Mouse (Mus musculus) ES-E14 (cell line): ENCODE results near the gene Nfkbil1.

ENCODE experiments used
- CHD2 ChIP-seq: IDR thresholded peaks from 2 replicates; pipeline ENCODE4 v1.6.1; 2014; ENCODE audit warnings: mild to moderate bottlenecking, low read depth, low read length, inconsistent platforms
- MAFK ChIP-seq: IDR thresholded peaks from 2 replicates; pipeline ENCODE4 v1.6.1; 2014; ENCODE audit warnings: mild to moderate bottlenecking, low read depth, low read length, inconsistent platforms; ENCODE audit not compliant: insufficient read depth
- ZNF384 ChIP-seq: IDR thresholded peaks from 2 replicates; pipeline ENCODE4 v1.6.1; 2012; ENCODE audit warnings: low read depth, low read length, inconsistent platforms

DNA sequence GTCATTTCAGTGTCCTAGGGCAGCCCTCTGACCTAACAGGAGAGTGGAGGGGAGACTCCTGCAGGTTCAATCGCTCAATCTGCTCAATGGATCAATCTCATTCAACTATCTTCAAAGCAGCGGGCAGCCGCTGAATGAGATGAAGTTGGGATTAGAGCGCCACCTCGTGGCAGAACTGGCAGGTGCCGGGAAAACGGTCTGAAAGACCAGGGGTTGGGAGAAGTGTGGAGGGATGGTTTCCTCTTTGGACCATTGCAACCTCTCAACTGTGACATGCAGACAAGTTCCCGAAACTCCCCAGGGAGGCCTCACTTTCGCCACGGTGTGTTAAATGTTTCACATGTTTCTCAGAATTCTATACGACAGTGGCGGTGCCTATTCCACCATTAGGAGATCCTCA is 3.5 kb downstream of the Nfkbil1 start:
- no peak for TF ChIP-seq CHD2
- TF ChIP-seq ZNF384: 0 out of 2 replicates have a peak, but pooled peaks have one; percentile 33
- TF ChIP-seq MAFK: no peak
